ENCODE assay signal across 1 mouse cellular context in genomic region chr5:122627243-122627642, GRCm38 (mm10).
TF ChIP-seq lines count a peak whose summit lies in the region.

No protein-coding gene starts in this region.

TF ChIP-seq in MEL, 35 proteins besides CTCF, POLR2A, EP300 and RAD21 (continued from another document):
- TF ChIP-seq GATA1 (IDR thresholded peaks at IDR 0.05; ENCODE audit: low read depth, low read length) (peak; percentile 84), HCFC1 (IDR thresholded peaks at IDR 0.05; ENCODE audit: low read depth, low read length) (peak; percentile 44; the same call in 1 of the 2 replicates), ZKSCAN1 (IDR thresholded peaks at IDR 0.05; ENCODE audit: low read depth, low read length) (no peak), MAFK (IDR thresholded peaks at IDR 0.05; ENCODE audit: borderline replicate concordance, low read depth, low read length) (no peak), POLR2AphosphoS5 (IDR thresholded peaks at IDR 0.05; ENCODE audit: borderline replicate concordance, low read depth, low read length) (no peak), SIN3A (IDR thresholded peaks at IDR 0.05; ENCODE audit: low read length) (peak; percentile 80), ETS1 (IDR thresholded peaks at IDR 0.05; ENCODE audit: low read depth, low read length) (peak; percentile 82), MEF2A (IDR thresholded peaks at IDR 0.05; ENCODE audit: extremely low read depth, insufficient replicate concordance, low read depth, low read length, poor library complexity, severe bottlenecking) (no peak), BHLHE40 (IDR thresholded peaks at IDR 0.05; ENCODE audit: borderline replicate concordance, low read depth, low read length) (no peak; the same call in 1 of the 2 replicates)
